Mouse (Mus musculus) adrenal gland, postnatal 36 days (tissue): ENCODE measurements around the gene Ucn2. TPM values are rescaled to one million over a fixed set of nuclear protein-coding genes. Genes with fewer than 3 reads are reported as not detected.
A peak's percentile ranks its signal among the peaks of the same experiment; 100 is the strongest.

ENCODE experiments used
- DNase-seq, 2 experiments: peaks; one replicate each; pipeline ENCODE4 v3.0.0; 2021; ENCODE audit warnings: mixed read lengths in 1 of 2
- total RNA-seq, 2 experiments: library from RNA; stranded (reverse); gene quantifications; 2 replicates each; pipeline ENCODE4 v1.2.3; 2021

Ucn2 gene
- total RNA-seq, 2 experiments from 2014 or later: 1.1 TPM; not detected in 1

DNA sequence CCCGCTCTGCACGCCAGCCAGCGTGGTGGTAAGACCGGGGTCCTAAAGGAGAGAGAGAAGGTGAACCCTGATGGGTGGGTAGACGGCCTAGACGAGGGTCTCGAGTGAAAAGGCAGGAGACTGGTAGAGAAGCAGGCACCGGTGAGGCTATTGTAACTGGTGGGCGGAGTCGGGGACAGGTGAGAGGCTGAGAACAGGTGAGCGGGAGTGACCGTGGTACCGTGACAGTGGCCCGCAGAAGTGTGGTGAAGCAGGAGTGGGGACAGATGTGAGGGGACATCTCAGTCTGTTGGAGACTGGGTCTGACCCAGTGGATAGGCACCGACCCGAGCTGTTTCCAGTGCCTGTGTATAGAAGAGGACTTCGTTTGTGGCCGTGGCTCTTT is 6.3 kb downstream of the Ucn2 start:
- no peak for DNase-seq

DNA sequence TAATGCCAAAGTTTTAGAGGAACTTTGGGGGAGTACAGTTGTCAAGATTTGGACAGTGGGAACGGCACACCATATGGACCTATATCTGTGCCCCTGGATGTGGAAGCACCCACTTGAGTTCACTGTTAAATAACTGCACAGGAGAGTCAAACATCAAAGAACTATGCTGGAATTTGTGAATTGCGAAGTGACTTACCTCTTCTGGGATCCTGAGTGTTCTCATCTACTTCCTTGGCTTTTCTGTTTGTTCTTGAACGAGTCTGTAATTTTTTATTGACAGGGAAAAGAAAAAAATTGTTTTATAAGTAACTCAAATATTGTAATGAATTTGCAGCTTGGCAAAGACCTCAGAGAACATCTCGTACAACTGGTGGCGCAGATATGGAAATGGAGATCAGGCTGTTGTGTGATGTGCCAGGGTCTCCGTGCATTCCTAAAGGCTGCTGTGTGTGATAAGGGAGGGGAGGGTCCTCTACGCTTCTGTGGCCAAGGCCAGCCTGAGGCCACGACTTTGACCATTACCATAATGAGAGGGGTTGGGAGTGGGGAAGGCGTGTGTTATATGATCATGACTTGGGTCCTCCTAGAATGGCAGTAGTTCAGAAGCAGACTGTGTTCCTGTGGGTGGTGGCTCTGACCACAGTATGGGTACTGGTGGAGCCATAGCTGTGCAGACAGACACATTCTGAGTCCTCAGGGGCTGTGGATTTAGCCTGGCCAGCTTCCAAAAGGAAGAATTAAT is 7.0 kb downstream of the Ucn2 start:
- DNase-seq: no peak

DNA sequence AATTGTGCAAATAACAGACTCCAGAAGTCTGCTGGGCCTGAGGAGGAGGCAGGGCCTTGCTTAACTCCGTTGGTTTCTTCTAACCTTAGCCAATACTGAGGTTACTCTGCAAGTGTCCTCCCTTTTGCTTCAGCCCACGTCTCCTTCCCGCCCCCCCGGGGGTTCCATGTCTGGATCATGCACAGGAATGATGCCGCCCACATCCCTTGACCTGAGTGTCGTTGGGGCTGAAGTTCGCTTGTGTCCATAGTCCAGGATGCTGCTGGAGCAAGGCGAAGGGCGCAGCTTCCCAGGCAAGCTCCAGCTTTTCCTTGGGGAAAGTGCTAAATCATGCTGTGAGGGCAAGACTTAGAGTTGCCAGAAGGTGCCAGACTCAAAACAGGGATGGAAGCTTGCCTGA is 10.6 kb downstream of the Ucn2 start:
- no peak for DNase-seq

- DNase-seq: no peak
Observed at GRCm38 (mm10) chr9:108998287-108999166, 12.7 kb downstream of the Ucn2 start.

GRCm38 (mm10) chr9:108999167-108999526 is 13.3 kb downstream of the Ucn2 start:
- DNase-seq: no peak

- DNase-seq: peak; percentile 65 to 81
Observed at GRCm38 (mm10) chr9:109000726-109001125, 14.9 kb downstream of the Ucn2 start.

GRCm38 (mm10) chr9:109003201-109003600 is 17.4 kb downstream of the Ucn2 start:
- peak; percentile 46 to 55 for DNase-seq

- DNase-seq: peak in 1 of 2 experiments; percentile 25
Observed at GRCm38 (mm10) chr9:109007025-109007780, 21.4 kb downstream of the Ucn2 start.

DNA sequence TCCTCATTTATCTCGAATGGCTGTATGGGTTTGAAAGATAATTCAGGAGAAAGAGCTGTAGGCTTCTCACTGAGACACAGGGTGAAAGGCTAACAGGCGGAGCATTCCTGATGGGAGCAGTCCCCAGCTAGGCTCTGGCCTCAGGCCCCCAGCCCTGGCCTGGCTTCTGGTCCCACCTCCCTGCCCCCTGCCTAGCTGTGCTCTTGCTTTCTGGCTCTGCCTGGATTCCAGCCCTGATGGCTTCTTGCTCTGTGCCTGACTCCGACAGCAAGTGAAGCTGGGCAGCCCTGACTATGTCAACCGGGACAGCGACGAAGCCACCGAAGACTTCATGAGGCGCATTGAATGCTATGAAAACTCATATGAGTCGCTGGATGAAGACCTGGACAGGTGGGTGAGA is 22.3 kb downstream of the Ucn2 start:
- no peak for DNase-seq

- no peak for DNase-seq
Observed at GRCm38 (mm10) chr9:109008994-109009635, 23.3 kb downstream of the Ucn2 start.

DNA sequence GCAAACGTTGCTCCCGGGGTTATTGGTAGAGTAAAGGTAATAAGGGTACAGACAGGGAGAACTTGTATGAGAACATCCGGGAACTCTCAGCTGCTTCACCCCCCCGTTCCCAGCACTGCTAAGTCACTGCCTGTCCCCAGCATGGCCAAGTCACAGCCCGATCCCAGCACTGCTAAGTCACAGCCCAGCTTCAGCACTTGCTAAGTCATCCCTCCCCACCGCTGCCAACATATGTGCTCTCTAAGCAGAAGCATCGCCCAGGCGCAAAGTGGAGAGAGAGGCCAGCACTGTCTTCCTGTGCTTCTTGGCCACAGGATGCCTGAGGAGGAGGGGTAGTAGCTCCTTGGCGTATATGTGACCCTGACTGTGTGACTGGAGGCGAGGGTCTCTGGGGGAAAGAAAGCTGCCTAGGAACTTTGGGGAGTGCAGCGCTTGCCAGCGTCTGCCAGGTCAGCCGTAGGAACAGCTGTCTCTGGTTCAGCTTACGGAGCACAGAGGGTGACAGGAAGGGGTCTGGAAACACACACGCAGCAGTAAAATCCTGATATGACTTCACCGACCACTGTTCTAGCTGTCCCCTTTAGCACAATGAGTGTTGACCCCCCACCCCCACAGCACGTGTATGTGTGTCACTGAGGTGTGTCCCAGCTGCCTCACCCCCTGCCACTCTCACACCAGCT is 24.0 kb downstream of the Ucn2 start:
- peak in 1 of 2 experiments; percentile 45 for DNase-seq

GRCm38 (mm10) chr9:109010316-109010690 is 24.5 kb downstream of the Ucn2 start:
- no peak for DNase-seq

GRCm38 (mm10) chr9:109015397-109015796 is 29.6 kb downstream of the Ucn2 start:
- DNase-seq: no peak

- DNase-seq: no peak
Observed at GRCm38 (mm10) chr9:109016973-109017604, 31.3 kb downstream of the Ucn2 start.

DNA sequence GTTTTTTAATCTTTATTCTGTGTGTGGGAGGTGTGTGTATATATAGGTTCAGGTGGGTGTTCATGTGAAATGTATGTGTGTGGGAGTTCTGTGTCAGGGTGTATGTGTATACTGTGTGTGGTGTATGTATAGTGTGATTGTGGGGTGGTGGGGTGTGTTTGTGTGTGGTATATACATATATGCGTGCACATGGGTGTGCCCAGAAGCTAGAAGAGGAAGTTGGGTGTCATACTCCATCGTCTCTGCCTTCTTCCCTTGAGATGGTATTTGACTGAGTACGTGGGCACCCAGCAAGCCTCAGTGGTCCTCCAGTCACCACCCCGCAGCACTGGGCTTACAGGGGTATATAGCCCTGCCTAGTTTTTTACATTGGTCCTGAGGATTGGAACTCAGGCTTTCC is 35.6 kb downstream of the Ucn2 start:
- no peak for DNase-seq

DNA sequence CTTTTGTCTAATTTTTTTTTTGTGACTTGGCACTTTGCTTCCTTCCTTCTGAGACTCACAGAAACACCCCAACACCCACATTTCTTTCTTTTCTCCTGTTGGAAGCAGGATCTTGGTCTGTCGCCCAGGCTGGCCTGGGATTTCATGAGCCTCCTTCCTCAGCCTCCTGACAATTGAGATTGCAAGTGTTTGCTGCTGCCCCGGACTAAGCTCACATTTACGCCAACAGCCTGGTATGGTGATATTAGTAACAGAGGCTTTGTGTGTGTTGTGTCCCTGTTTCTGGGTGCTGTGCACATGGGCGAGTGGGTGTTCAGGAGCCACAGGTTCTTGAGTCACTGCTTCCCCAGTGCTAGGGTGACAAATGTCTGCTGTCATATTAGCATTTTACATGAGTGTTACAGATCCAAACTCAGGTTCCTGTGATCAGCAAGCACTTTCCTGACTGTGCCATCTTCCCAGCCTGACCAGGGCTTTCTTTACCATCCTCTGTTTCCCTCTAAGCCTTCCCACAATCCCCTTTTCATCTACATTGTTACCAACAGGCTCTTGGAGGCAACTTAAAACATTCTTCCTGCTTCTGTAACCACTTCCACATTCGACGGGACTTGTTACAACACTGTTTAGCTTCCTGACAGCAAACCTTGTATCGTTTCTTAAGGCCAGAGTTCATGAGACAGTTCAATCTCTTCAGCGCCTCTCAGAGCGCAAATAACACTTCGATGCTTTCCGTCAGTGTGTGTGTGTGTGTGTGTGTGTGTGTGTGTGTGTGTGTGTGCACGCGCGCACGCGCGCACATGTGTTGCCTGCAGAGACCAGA is 37.3 kb downstream of the Ucn2 start:
- no peak for DNase-seq

DNA sequence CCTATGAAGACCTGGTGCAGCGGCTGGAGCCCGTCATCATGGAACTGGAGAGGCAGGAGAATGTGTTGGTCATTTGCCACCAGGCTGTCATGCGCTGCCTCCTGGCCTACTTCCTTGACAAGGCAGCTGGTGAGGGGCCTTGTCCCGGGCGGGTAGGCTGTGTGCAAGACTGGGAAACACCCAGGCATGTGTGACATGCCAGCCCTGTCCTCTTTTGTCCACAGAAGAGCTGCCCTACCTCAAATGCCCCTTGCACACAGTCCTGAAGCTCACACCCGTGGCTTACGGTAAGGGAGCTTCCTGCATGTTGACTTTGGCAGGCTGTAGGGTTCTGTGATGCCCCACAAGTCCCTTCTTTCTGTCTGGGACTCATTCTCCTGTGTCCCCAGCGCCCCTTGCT is 41.7 kb downstream of the Ucn2 start:
- DNase-seq: no peak

GRCm38 (mm10) chr9:109028421-109028820 is 42.6 kb downstream of the Ucn2 start:
- DNase-seq: no peak

DNA sequence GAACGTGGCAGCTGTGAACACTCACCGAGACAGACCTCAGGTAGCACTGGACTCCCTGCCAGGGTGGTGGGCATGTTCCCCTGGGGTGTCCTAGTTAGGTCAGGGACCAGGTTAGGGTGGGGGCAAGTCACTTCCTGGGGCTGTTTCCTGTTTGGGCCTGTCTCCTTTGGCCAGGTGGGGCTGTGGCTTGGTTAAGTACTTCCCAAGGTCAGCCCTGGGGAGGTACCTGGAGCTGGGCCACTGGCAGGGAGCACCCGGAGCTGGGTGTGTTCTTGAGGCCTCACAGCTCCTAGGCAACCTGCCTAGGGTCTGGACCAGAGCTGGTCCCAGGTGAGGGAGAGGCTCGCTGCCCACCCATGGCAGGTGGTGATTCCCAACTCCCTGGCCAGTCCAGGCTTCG is 43.1 kb downstream of the Ucn2 start:
- DNase-seq: no peak

GRCm38 (mm10) chr9:109030312-109030711 is 44.5 kb downstream of the Ucn2 start:
- DNase-seq: no peak
